Mouse (Mus musculus) embryonic fibroblast, embryonic 13.5 days (primary cell): ENCODE results near the gene Rdh12.

Experiments
- CTCF ChIP-seq: IDR thresholded peaks from 2 replicates; pipeline ENCODE4 v1.5.1; 2011; ENCODE audit warnings: mild to moderate bottlenecking, control low read depth, low read length, moderate library complexity, borderline replicate concordance; ENCODE audit not compliant: insufficient read depth
- POLR2A ChIP-seq: IDR thresholded peaks from 2 replicates; pipeline ENCODE4 v1.6.1; 2011; ENCODE audit warnings: low read depth, mild to moderate bottlenecking, control low read depth, low read length, moderate library complexity

DNA sequence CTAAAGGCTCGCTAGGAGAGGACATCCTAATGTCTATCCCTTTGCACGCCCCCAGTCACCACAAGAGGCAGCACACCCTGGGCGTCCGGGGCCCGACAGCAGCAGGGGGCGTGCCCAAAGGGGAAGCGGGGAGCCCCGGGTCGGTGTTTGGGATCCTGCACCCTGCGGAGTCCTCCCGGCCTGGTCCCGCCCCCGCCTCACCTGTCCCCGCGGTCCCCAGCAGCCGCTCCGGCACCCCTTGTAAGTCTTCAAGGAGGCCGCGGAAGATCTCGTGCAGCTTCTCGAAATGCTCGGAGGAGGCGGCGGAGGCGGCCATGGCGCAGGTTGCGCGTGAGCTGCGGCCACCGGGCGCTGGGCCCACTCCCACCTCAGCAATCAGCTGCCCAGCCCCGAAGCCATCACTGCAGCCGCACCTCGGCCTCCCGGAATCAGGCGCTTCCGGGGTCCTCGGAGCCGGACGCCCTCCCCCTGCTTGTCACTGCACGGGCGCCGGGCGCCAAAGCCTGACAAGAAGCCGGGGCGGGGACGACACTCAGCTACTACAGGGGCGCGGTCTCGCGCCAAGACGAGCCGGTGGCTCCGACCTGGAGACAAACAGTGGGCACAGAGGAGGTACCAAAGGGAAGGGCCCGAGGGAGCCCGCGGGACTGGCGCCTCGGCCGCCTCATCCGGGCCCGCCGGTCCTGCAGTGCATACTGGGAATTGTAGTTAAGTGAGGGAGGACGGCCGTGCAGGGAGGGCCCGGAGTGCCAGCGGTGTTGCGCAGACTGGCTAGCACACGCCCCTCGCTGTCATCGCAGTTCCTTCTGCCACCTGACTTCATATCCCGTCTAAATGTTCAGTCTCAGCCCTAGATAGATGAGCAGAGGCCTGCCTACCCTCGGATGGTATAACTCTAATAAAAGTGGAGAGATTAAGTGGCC is 36.4 kb upstream of the Rdh12 start, which contains the start of gene Vti1b:
- TF ChIP-seq CTCF (peak; percentile 29; the same call in 1 of the 2 replicates), POLR2A (peak; percentile 75)
